ENCODE assay signal across 18 mouse cellular contexts in genomic region chr6:144286122-144286521, GRCm38 (mm10).
A peak's percentile ranks its signal among the peaks of the same experiment; 100 is the strongest.
DNase-seq lines count a peak whose midpoint lies in the region; ATAC-seq lines count a peak whose summit lies in the region.
"Had no signal": no experiment of that assay in that cellular context is flagged by ENCODE, and none has a peak within 500 bp of the region (broad histone marks: within the 10 kb centered on the region; RNA-seq: fewer than 3 reads in every experiment).

No protein-coding gene starts in this region.

- peak; percentile 44 for DNase-seq in adrenal gland, postnatal 10 days
- DNase-seq in adrenal gland, adult 18-20 months (ENCODE audit: low spot score in 2 of 2) = no peak
- peak; percentile 66 for DNase-seq in forebrain, embryonic 14.5 days (ENCODE audit: low spot score)
- DNase-seq in forebrain, embryonic 10.5 days (ENCODE audit: extremely low spot score, low spot score) = no peak
- DNase-seq in lung, postnatal 36 days = peak; percentile 21
- no peak for DNase-seq in lung, postnatal 14 days
- peak; percentile 2 for DNase-seq in gonadal fat pad, adult 2 months (ENCODE audit: low read depth)
- DNase-seq in frontal cortex, postnatal 10 days (ENCODE audit: low spot score in 2 of 2) = no peak
- DNase-seq: gastrocnemius, postnatal 36 days; thymus, postnatal 14 days had no signal

- peaks cover 7% of the 10 kb centered on the region; the same call in 1 of the 2 replicates for H3K4me1 ChIP-seq in forebrain, embryonic 14.5 days (ENCODE audit: control insufficient read depth, insufficient read depth, low read length)
- H3K4me1 ChIP-seq in forebrain, embryonic 10.5 days = 0 out of 2 replicates have a peak, but pooled peaks cover 6% of the 10 kb centered on the region
- H3K4me1 ChIP-seq: limb, embryonic 13.5 days had no signal

- no peaks in the 10 kb centered on the region for H3K27me3 ChIP-seq in forebrain, embryonic 14.5 days (replicated peaks; ENCODE audit: control insufficient read depth, insufficient read depth, low read length)
- H3K27me3 ChIP-seq in forebrain, embryonic 10.5 days (ENCODE audit: poor library complexity, severe bottlenecking) = no peaks in the 10 kb centered on the region
- H3K27me3 ChIP-seq: CH12.LX; limb, embryonic 13.5 days had no signal

- no peak overlapping the region for H3K4me2 ChIP-seq in forebrain, embryonic 14.5 days (ENCODE audit: low read length)
- H3K4me2 ChIP-seq: heart, embryonic 11.5 days; hindbrain, embryonic 14.5 days; limb, embryonic 13.5 days had no signal

- ATAC-seq in forebrain, embryonic 14.5 days = peak; percentile 44; the same call in 1 of the 2 replicates
- ATAC-seq: intestine, embryonic 16.5 days had no signal

- no peak overlapping the region for H3K9ac ChIP-seq in forebrain, embryonic 14.5 days (ENCODE audit: low read length)
- H3K9ac ChIP-seq: hindbrain, embryonic 14.5 days; limb, embryonic 13.5 days; liver, embryonic 14.5 days had no signal

- H3K27ac ChIP-seq in forebrain, embryonic 14.5 days (ENCODE audit: low read depth, low read length) = no peak overlapping the region
- H3K27ac ChIP-seq in forebrain, embryonic 10.5 days = no peak overlapping the region
- H3K27ac ChIP-seq: hindbrain, embryonic 14.5 days; kidney, postnatal 0 days; limb, embryonic 13.5 days; liver, embryonic 14.5 days had no signal

- H3K36me3 ChIP-seq in forebrain, embryonic 14.5 days (ENCODE audit: control insufficient read depth, insufficient read depth, low read length) = no peaks in the 10 kb centered on the region
- no peaks in the 10 kb centered on the region for H3K36me3 ChIP-seq in forebrain, embryonic 10.5 days (replicated peaks)
- H3K36me3 ChIP-seq: limb, embryonic 13.5 days had no signal

- H3K4me3 ChIP-seq in forebrain, embryonic 14.5 days (ENCODE audit: low read depth, low read length) = no peak overlapping the region
- no peak overlapping the region for H3K4me3 ChIP-seq in forebrain, embryonic 10.5 days
- H3K4me3 ChIP-seq: erythroblast, embryonic 14.5 days; limb, embryonic 13.5 days had no signal

- H3K9me3 ChIP-seq in forebrain, embryonic 14.5 days (replicated peaks; ENCODE audit: control insufficient read depth, low read length) = no peaks in the 10 kb centered on the region
- peaks cover 12% of the 10 kb centered on the region; the same call in 1 of the 2 replicates for H3K9me3 ChIP-seq in forebrain, embryonic 10.5 days
- H3K9me3 ChIP-seq: limb, embryonic 13.5 days had no signal

- 70% methylated on average over 4 of the region's 4 CpGs for WGBS in forebrain, embryonic 14.5 days
- 90% methylated on average over 4 of the region's 4 CpGs for WGBS in forebrain, embryonic 10.5 days

Comparison
In these comparisons a context has a peak if more than half of its experiments do, and no peak if none do; other contexts are left out.
1. DNase-seq: peak in adrenal gland, postnatal 10 days (single experiment), forebrain, embryonic 14.5 days (single experiment), lung, postnatal 36 days (single experiment) and gonadal fat pad, adult 2 months (single experiment); none in adrenal gland, adult 18-20 months (0 of 2), forebrain, embryonic 10.5 days (single experiment), lung, postnatal 14 days (single experiment) and frontal cortex, postnatal 10 days (0 of 2).